Mouse (Mus musculus) ovary, adult 18-20 months (tissue): ENCODE results near the gene Zbtb49.

ENCODE experiments used
- DNase-seq: peaks from one replicate; pipeline ENCODE4 v3.0.0; 2022; ENCODE audit warnings: low spot score, mixed read lengths

Gene Zbtb49

GRCm38 (mm10) chr5:38220328-38220912 lies at the start of gene Zbtb49, which contains the start of gene Lyar:
Gene Zbtb49 (minus strand): TSS chr5:38220457.
Gene Lyar (plus strand): TSS chr5:38220470.
- DNase-seq = peak; percentile 87

- DNase-seq = no peak
These were observed 39.9 kb upstream of the Zbtb49 start, which contains the start of gene Tmem128 for GRCm38 (mm10) chr5:38260107-38260682. Gene Tmem128 (plus strand): TSS chr5:38260185.

GRCm38 (mm10) chr5:38259455-38260106 lies 39.3 kb upstream of the Zbtb49 start:
- no peak for DNase-seq

GRCm38 (mm10) chr5:38258773-38259146 lies 38.5 kb upstream of the Zbtb49 start:
- no peak for DNase-seq

- DNase-seq = no peak
These were observed 37.9 kb upstream of the Zbtb49 start for GRCm38 (mm10) chr5:38258034-38258772.

- DNase-seq = no peak
These were observed 36.3 kb upstream of the Zbtb49 start for GRCm38 (mm10) chr5:38256551-38256950.

GRCm38 (mm10) chr5:38255644-38256043 lies 35.4 kb upstream of the Zbtb49 start:
- no peak for DNase-seq

- DNase-seq = no peak
These were observed 34.9 kb upstream of the Zbtb49 start for GRCm38 (mm10) chr5:38255195-38255594.

- DNase-seq = no peak
These were observed 21.7 kb upstream of the Zbtb49 start for GRCm38 (mm10) chr5:38241966-38242365.

- DNase-seq = no peak
These were observed 21.2 kb upstream of the Zbtb49 start for GRCm38 (mm10) chr5:38241473-38241834.

GRCm38 (mm10) chr5:38240727-38241472 lies 20.6 kb upstream of the Zbtb49 start:
- DNase-seq = no peak

- DNase-seq = no peak
These were observed 16.4 kb upstream of the Zbtb49 start for GRCm38 (mm10) chr5:38236627-38237026.

GRCm38 (mm10) chr5:38235422-38235821 lies 15.2 kb upstream of the Zbtb49 start:
- DNase-seq = no peak

GRCm38 (mm10) chr5:38219771-38220307 lies 418 bp downstream of the Zbtb49 start:
- no peak for DNase-seq

GRCm38 (mm10) chr5:38213009-38213408 lies 7.2 kb downstream of the Zbtb49 start:
- no peak for DNase-seq

GRCm38 (mm10) chr5:38211691-38212090 lies 8.6 kb downstream of the Zbtb49 start:
- no peak for DNase-seq

- no peak for DNase-seq
These were observed 11.3 kb downstream of the Zbtb49 start for GRCm38 (mm10) chr5:38208985-38209384.

- no peak for DNase-seq
These were observed 14.9 kb downstream of the Zbtb49 start for GRCm38 (mm10) chr5:38205303-38205726.

- no peak for DNase-seq
These were observed 20.6 kb downstream of the Zbtb49 start for GRCm38 (mm10) chr5:38199686-38200085.

- peak; percentile 51 for DNase-seq
These were observed 22.8 kb downstream of the Zbtb49 start for GRCm38 (mm10) chr5:38197482-38197823.

GRCm38 (mm10) chr5:38196821-38197481 lies 23.3 kb downstream of the Zbtb49 start:
- DNase-seq = no peak
